Mouse (Mus musculus) liver, adult 2 months (tissue): ENCODE measurements around the gene Prrt1.

Source experiments
- CTCF ChIP-seq: fragments of 200-500 bp; IDR thresholded peaks from 2 replicates; pipeline ENCODE4 v1.5.1; 2011; ENCODE audit warnings: low read depth, low read length, control low read depth
- POLR2A ChIP-seq: fragments of 200-500 bp; IDR thresholded peaks from 2 replicates; pipeline ENCODE4 v1.6.1; 2011; ENCODE audit warnings: low read length, control low read depth; ENCODE audit not compliant: insufficient read depth; ENCODE audit errors: extremely low read depth

DNA sequence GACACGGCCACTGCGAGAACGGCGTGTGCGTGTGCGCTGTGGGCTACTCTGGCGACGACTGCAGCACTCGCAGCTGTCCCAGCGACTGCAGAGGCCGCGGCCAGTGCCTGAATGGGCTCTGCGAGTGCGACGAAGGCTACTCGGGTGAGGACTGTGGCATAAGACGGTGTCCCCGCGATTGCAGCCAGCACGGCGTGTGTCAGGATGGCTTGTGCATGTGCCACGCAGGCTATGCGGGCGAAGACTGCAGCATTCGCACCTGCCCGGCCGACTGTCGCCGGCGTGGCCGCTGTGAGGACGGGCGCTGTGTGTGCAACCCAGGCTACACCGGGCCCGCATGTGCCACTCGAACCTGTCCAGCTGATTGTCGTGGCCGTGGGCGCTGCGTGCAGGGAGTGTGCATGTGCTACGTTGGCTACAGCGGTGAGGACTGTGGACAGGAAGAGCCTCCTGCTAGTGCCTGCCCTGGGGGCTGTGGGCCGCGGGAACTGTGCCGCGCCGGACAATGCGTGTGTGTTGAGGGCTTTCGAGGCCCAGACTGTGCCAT, 43.0 kb downstream of the Prrt1 start:
- no peak for TF ChIP-seq POLR2A
- no peak for TF ChIP-seq CTCF
